Mouse (Mus musculus) spleen, postnatal 36 days (tissue): ENCODE data around the gene Plekhg5.
A peak's percentile ranks its signal among the peaks of the same experiment; 100 is the strongest.

Source experiments
- DNase-seq, 2 experiments: peaks; one replicate each; pipeline ENCODE4 v3.0.0; 2022; ENCODE audit warnings: low spot score in 2 of 2, mixed read lengths in 1 of 2

Gene Plekhg5

GRCm38 (mm10) chr4:152070494-152071396 lies 1.6 kb upstream of the Plekhg5 start:
- no peak for DNase-seq

GRCm38 (mm10) chr4:152072655-152073054 lies 357 bp downstream of the Plekhg5 start:
- DNase-seq: no peak

GRCm38 (mm10) chr4:152073715-152074114 lies 1.4 kb downstream of the Plekhg5 start:
- no peak for DNase-seq

- no peak for DNase-seq
Measured at GRCm38 (mm10) chr4:152074548-152074947, 2.2 kb downstream of the Plekhg5 start.

GRCm38 (mm10) chr4:152077191-152077590 lies 4.9 kb downstream of the Plekhg5 start:
- no peak for DNase-seq

- DNase-seq: no peak
Measured at GRCm38 (mm10) chr4:152078105-152078530, 5.8 kb downstream of the Plekhg5 start.

GRCm38 (mm10) chr4:152079261-152079660 lies 7.0 kb downstream of the Plekhg5 start:
- no peak for DNase-seq

- no peak for DNase-seq
Measured at GRCm38 (mm10) chr4:152079931-152080330, 7.6 kb downstream of the Plekhg5 start.

GRCm38 (mm10) chr4:152083611-152084220 lies 11.4 kb downstream of the Plekhg5 start:
- no peak for DNase-seq

- DNase-seq: no peak
Measured at GRCm38 (mm10) chr4:152084616-152085015, 12.3 kb downstream of the Plekhg5 start.

GRCm38 (mm10) chr4:152086505-152087210 lies 14.4 kb downstream of the Plekhg5 start:
- peak; percentile 23 to 38 for DNase-seq

GRCm38 (mm10) chr4:152087211-152088081 lies 15.1 kb downstream of the Plekhg5 start:
- no peak for DNase-seq

GRCm38 (mm10) chr4:152088133-152088532 lies 15.8 kb downstream of the Plekhg5 start:
- DNase-seq: no peak

GRCm38 (mm10) chr4:152088556-152089120 lies 16.3 kb downstream of the Plekhg5 start:
- DNase-seq: no peak

GRCm38 (mm10) chr4:152090191-152090590 lies 17.9 kb downstream of the Plekhg5 start:
- no peak for DNase-seq

- DNase-seq: peak; percentile 55 to 56
Measured at GRCm38 (mm10) chr4:152092751-152093293, 20.5 kb downstream of the Plekhg5 start.

- no peak for DNase-seq
Measured at GRCm38 (mm10) chr4:152094233-152094632, 21.9 kb downstream of the Plekhg5 start.

- peak; percentile 74 to 81 for DNase-seq
Measured at GRCm38 (mm10) chr4:152095937-152096910, 23.9 kb downstream of the Plekhg5 start.

GRCm38 (mm10) chr4:152096927-152097326 lies 24.6 kb downstream of the Plekhg5 start:
- no peak for DNase-seq
